Mouse (Mus musculus): Measurements from ENCODE around the gene Wfdc8. TPM values are rescaled to one million over a fixed set of nuclear protein-coding genes. Genes with fewer than 3 reads are reported as not detected.
"Not testable (repeated sequence)": the region's sequence is repeated elsewhere in the genome, so short reads cannot be mapped to it uniquely, and the experiment has no call there.

Gene Wfdc8
- total RNA-seq (2022), result not detected

- peak in 1 of 2 experiments; percentile 32 for DNase-seq (ENCODE audit: low spot score in 2 of 2)
Observed at GRCm38 (mm10) chr2:164613471-164613870, at the start of gene Wfdc8, which contains the start of gene Wfdc6b. Gene Wfdc8 (minus strand): TSS chr2:164613626. Gene Wfdc6b (plus strand): TSS chr2:164613522.

GRCm38 (mm10) chr2:164656483-164656882 lies 43.1 kb upstream of the Wfdc8 start, which contains the start of gene Wfdc9:
Gene Wfdc9 (minus strand): TSS chr2:164656583.
- DNase-seq (ENCODE audit: low spot score in 2 of 2), result no peak

- no peak for DNase-seq (ENCODE audit: low spot score in 2 of 2)
Observed at GRCm38 (mm10) chr2:164655858-164656257, 42.4 kb upstream of the Wfdc8 start, which contains the start of gene Wfdc10. Gene Wfdc10 (plus strand): TSS chr2:164656046.

GRCm38 (mm10) chr2:164641881-164642673 lies 28.7 kb upstream of the Wfdc8 start:
- no peak for DNase-seq (ENCODE audit: low spot score in 2 of 2)

- DNase-seq (ENCODE audit: low spot score in 2 of 2), result no peak
Observed at GRCm38 (mm10) chr2:164641129-164641528, 27.7 kb upstream of the Wfdc8 start.

GRCm38 (mm10) chr2:164638696-164639095 lies 25.3 kb upstream of the Wfdc8 start, which contains the start of gene Wfdc16:
Gene Wfdc16 (minus strand): TSS chr2:164638796.
- no peak for DNase-seq (ENCODE audit: low spot score in 2 of 2)

GRCm38 (mm10) chr2:164635266-164635665 lies 21.8 kb upstream of the Wfdc8 start:
- DNase-seq (ENCODE audit: low spot score in 2 of 2), result no peak

GRCm38 (mm10) chr2:164621775-164622174 lies 8.3 kb upstream of the Wfdc8 start:
- DNase-seq (ENCODE audit: low spot score in 2 of 2), result no peak

GRCm38 (mm10) chr2:164619050-164619449 lies 5.6 kb upstream of the Wfdc8 start:
- no peak for DNase-seq (ENCODE audit: low spot score in 2 of 2)

GRCm38 (mm10) chr2:164615386-164615785 lies 2.0 kb upstream of the Wfdc8 start:
- DNase-seq (ENCODE audit: low spot score in 2 of 2), result no peak

- DNase-seq (ENCODE audit: low spot score in 2 of 2), result no peak
Observed at GRCm38 (mm10) chr2:164608781-164609180, 4.6 kb downstream of the Wfdc8 start.

- DNase-seq (ENCODE audit: low spot score in 2 of 2), result no peak
Observed at GRCm38 (mm10) chr2:164604411-164604810, 9.0 kb downstream of the Wfdc8 start.

GRCm38 (mm10) chr2:164603482-164603881 lies 9.9 kb downstream of the Wfdc8 start:
- DNase-seq (ENCODE audit: low spot score in 2 of 2), result no peak

- DNase-seq (ENCODE audit: low spot score in 2 of 2), result no peak
Observed at GRCm38 (mm10) chr2:164600179-164600578, 13.2 kb downstream of the Wfdc8 start.

- DNase-seq (ENCODE audit: low spot score in 2 of 2), result no peak
Observed at GRCm38 (mm10) chr2:164593494-164593893, 19.9 kb downstream of the Wfdc8 start, which contains the start of gene Eppin. Gene Eppin (minus strand): TSS chr2:164593594.

- no peak for DNase-seq (ENCODE audit: low spot score in 2 of 2)
Observed at GRCm38 (mm10) chr2:164592014-164592413, 21.4 kb downstream of the Wfdc8 start.

- DNase-seq (ENCODE audit: low spot score in 2 of 2), result not testable (repeated sequence)
Observed at GRCm38 (mm10) chr2:164585025-164585725, 28.3 kb downstream of the Wfdc8 start, which contains the start of gene Wfdc6a. Gene Wfdc6a (minus strand): TSS chr2:164585447.

GRCm38 (mm10) chr2:164573359-164573758 lies 40.1 kb downstream of the Wfdc8 start, which contains the start of gene Spint3:
Gene Spint3 (minus strand): TSS chr2:164573459.
- DNase-seq (ENCODE audit: low spot score in 2 of 2), result not testable (repeated sequence)

GRCm38 (mm10) chr2:164567460-164567859 lies 46.0 kb downstream of the Wfdc8 start:
- DNase-seq (ENCODE audit: low spot score in 2 of 2), result no peak

- DNase-seq (ENCODE audit: low spot score in 2 of 2), result no peak
Observed at GRCm38 (mm10) chr2:164566997-164567396, 46.4 kb downstream of the Wfdc8 start.

GRCm38 (mm10) chr2:164564346-164564745 lies 49.1 kb downstream of the Wfdc8 start:
- no peak for DNase-seq (ENCODE audit: low spot score in 2 of 2)
